Mouse (Mus musculus) E14TG2a.4 (cell line): Measurements from ENCODE around the gene Vmp1.

ENCODE experiments used
- CTCF ChIP-seq: conservative IDR thresholded peaks from 2 replicates; pipeline ENCODE4 v1.5.1; 2014; ENCODE audit warnings: low read length
- NANOG ChIP-seq: IDR thresholded peaks from 2 replicates; pipeline ENCODE4 v1.6.1; 2014; ENCODE audit warnings: borderline replicate concordance, low read length, mixed read lengths

GRCm38 (mm10) chr11:86667553-86667952 lies 16.1 kb downstream of the Vmp1 start:
- TF ChIP-seq CTCF: no peak
- TF ChIP-seq NANOG: no peak
